Mouse (Mus musculus): ENCODE measurements at regions not wholly inside any gene's neighbourhood (a gene's known extent, or its start where the extent isn't known, plus 50 kb on each side); places are given as distances from the start of the nearest gene placed in this dataset.

DNA sequence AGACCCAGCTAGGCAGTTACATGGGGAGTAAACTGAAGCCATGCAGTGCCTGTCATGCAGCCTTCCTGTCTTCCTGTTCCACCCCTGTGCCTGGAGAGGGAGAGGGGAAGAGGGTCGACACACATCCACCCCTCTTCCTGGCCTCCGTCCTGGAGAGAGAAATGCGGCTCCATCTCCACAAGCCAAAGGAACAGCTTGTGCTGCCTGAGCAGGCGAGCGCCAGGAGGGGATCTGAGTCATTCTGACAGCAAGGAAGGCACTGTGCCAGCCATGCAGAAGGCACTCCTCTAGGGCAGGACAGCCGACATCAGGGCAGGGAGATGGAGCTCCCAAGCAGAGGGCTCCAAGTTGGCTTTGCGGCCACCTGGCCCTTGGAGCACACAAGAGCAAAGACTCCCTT is 50.6 kb upstream of the Kcna5 start:
- no peak for TF ChIP-seq POLR2A (IDR thresholded peaks at IDR 0.05; ENCODE audit: borderline replicate concordance, extremely low read depth, insufficient read depth, insufficient read length, poor library complexity, severe bottlenecking)
- no peak for TF ChIP-seq CTCF (IDR thresholded peaks at IDR 0.05; ENCODE audit: borderline replicate concordance, extremely low read depth, insufficient read depth, insufficient read length)

Data from brain, embryonic 14.5 days (tissue).